Mouse (Mus musculus): Measurements from ENCODE around the gene Olfr568.

Olfr568 gene

DNA sequence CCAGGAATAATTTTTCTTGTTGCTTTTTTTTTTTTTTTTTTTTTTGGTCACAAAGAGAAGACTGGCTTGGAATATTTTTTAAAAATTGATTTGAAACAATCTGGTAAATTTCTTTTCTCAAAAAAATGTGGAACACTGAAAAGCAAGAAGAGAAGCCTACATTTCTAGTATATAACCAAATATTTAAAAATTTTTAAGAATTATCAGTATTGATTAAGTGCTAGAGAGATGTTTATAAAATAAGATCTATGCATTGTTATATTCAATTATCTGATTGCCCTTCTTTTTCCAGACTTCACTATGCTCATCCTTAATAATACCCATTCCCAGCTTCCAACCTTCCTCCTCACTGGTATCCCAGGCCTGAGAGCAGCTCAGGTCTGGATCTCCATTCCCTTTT lies at the start of gene Olfr568:
Gene Olfr568 (plus strand): TSS at position 301 of the 400 bp plus-strand sequence.
- DNase-seq, result no peak

DNA sequence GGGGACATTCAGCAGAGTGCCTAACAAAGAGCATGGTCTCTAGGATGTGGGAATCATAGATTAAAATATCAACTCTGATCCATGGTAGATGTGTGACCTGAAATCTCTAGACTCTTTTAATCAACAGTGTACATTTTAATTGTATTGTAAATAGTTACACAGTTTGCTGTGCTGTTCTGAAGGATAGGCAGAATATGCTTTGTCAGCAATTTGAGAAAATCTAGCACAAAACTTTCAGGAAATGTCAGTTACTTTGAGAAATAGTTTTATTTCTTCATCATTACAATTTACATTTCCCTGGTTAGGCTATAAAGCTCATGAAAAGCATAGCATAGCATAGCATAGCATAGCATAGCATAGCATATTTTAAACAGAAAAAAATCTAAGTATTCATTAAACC lies 21.1 kb upstream of the Olfr568 start:
- DNase-seq, result no peak

DNA sequence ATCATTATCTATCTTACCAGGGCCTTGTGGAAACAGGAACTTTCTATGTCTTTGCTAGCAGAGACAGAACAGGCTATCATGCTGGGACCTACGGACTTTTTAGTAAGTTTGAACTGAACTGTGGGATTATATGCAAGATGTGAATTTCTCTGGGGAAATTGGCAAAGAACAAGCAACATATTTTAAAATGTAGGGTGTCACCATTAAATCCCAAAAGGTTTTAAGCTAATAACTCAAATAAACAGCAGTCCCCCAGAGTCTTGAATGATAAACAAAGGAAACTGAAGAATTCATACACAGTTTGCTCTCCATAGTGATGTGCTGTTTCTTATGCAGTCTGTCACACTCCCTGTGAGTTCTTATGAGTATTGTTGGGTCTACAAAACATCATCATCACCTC lies 18.3 kb upstream of the Olfr568 start, which contains the start of gene Olfr566:
Gene Olfr566 (minus strand): TSS at position 101 of the 400 bp plus-strand sequence.
- DNase-seq, result no peak

DNA sequence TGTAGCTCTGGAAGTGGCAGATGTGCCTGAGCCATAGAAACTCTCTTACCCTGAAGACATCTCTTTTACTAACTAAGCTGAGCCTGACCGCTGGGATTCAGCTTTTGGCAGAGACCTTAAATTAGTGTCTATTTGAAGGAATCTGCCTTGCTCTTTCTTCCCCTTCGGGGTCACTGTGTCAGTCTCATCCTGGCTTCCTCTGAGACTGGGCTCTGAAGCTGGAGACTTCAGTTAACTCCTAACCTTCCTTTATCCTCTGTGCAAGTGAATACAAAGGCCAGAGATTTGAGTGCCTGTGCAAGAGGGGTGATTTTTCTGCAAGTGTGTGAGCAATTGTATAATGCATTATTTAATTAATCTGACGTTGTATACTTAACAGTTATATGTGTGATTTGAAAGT lies 13.9 kb downstream of the Olfr568 start, which contains the start of gene Olfr569:
Gene Olfr569 (minus strand): TSS at position 101 of the 400 bp plus-strand sequence.
- no peak for DNase-seq

DNA sequence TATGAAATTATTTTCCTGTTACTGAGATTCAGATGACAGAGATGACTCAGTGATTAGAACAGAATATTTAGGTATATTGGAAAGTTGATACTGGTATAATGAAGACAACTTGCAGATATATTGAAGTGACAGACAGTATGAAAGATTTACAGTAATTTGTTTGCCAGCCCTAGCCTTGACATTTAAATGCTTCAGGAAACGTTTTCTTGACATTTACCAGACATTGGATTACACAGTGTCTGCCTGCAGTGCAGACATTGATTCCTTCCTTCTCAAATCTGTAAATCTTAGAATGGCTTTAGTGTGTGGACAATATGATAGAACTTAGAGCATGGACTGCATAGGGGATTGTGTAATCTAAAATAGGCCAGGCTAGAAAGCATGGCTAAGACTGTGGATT lies 38.3 kb downstream of the Olfr568 start:
- DNase-seq, result no peak

DNA sequence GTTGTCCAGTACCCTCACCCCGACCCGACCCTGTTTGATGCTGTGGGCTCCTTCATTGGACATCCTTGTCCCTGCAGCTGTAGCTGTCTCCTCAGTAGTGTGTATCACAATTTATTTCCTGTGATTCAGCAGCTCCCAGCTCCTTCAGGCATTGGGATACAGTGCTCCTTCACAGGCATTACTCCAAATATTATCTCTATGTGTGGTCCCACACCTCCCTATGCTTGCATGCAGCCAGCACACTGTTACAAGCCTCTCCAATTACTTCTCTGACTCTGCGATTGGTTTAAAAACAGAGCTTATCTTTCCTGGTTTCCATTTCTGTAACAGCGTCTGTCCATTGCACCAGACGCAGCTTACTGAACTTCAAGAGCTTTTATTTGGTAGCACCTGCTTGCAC lies 39.5 kb downstream of the Olfr568 start:
- DNase-seq, result no peak

DNA sequence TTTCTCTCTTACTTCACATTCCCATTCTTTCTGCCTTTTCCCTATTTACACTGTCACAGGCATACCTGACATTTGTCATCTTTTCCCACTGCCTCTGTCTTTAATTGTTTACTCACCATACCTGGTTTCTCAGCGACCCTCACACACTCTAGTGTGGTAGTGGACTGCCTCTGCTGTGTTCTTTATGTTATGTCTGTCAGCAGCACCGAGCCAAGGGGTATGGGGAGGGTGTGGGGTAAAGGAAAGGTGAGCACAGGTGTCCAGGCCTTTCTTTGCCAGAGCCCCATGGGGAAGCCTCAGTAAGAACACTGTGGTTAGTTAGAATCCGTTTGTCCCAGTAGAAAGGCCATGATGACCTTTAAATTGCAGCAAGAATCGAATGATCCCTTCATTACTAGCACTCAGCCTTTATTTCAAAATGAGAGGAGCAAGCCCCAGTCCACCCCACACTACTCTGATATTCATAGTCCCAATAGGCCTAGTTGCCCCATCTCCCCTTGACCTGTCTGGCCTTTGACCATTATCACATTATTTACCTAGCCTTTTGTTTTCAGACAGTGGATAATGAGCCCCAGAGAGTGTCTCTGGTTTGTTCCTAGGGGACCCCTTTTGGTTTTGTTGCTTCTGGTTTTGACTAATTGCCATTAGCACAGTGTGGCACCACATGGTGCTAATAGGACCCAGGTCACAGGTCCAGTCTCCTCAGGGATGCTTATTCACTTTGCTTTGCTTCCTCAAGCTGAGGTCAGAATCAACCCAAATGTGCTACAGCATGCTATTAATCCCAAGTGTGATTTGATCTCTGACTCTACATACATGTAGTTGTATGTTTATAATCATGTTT lies 40.3 kb downstream of the Olfr568 start, which contains the start of gene Olfr571:
Gene Olfr571 (minus strand): TSS at position 505 of the 844 bp plus-strand sequence.
- DNase-seq, result no peak

DNA sequence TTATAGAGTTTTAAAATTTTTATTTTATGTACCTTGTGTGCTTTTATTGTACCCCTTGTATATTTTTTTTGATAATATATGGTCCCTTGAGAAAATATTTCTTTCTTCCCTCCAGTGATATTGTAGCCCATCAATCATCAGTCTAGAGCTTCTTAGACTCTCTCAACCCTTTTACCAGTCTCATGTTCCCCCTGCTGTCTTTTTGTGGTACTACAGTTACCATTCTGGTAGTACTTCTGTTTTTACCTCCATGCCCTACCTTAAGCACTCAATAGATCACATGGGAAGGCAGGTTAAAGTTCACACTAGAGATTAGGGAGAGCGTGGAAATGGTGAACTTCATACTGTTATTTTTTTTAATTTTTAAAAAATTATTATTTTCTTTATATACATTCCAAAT lies 42.7 kb downstream of the Olfr568 start:
- peak; percentile 71 for DNase-seq

DNA sequence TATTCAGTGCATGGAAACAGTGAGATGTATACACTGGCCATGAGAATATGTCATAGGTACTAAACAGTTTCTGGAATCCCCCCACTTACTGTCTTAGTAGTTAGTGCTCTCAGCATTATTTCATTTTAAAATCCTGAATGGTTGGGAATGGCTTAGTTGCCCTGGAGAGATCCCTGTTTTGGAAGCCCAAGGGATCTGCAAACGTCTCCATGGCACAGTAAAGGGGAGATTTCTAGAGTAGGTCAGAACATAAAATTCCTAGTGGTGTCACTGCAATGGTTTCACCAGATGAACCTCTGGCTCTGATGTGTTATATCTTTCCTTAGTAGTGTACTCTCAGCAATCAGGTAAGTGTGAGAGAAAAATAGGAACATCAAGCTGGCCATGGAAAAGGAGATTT lies 47.2 kb downstream of the Olfr568 start, which contains the start of gene Olfr572:
Gene Olfr572 (plus strand): TSS at position 301 of the 400 bp plus-strand sequence.
- no peak for DNase-seq

DNA sequence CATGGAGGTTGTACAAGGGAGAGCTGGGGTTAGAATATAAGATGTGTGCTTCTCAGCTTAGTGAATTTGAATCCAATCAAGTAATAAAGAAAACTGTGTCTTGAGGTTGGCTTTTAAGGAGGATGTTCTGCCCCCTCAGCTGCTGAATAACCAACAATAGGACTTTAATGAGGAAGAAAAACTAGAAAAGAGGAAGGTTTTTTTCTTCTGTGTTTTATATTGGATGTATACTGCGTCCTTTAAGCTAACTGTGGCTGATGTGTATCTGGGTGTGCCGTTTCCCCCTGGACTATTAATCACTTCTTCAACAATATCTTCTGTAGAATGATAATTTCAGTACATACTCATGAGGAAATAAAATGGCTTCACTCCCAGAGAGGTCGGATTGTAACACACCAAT lies 50.2 kb downstream of the Olfr568 start:
- no peak for DNase-seq

Data from retina, postnatal 1 day (tissue).